ENCODE assay signal across 17 mouse cellular contexts in genomic region chr13:103149415-103149814, GRCm38 (mm10).
"Had no signal": no experiment of that assay in that cellular context is flagged by ENCODE, and none has a peak within 500 bp of the region (broad histone marks: within the 10 kb centered on the region; RNA-seq: fewer than 3 reads in every experiment).

No protein-coding gene starts in this region.

- H3K27me3 ChIP-seq: liver, embryonic 15.5 days; lung, embryonic 15.5 days; megakaryocyte, embryonic 14.5 days; midbrain, embryonic 12.5 days; neural tube, embryonic 12.5 days; stomach, embryonic 15.5 days had no signal

- H3K27ac ChIP-seq: liver, embryonic 15.5 days; lung, embryonic 15.5 days; macrophage; midbrain, embryonic 12.5 days; neural tube, embryonic 12.5 days; stomach, embryonic 15.5 days; stomach, postnatal 0 days had no signal

- H3K9me3 ChIP-seq: liver, embryonic 15.5 days; lung, embryonic 15.5 days; megakaryocyte, embryonic 14.5 days; midbrain, embryonic 12.5 days; neural tube, embryonic 12.5 days; stomach, embryonic 15.5 days had no signal

- H3K4me3 ChIP-seq: liver, embryonic 15.5 days; lung, embryonic 15.5 days; megakaryocyte, embryonic 14.5 days; midbrain, embryonic 12.5 days; neural tube, embryonic 12.5 days; stomach, embryonic 15.5 days had no signal

- H3K9ac ChIP-seq: liver, embryonic 15.5 days; liver, postnatal 0 days; lung, embryonic 15.5 days; midbrain, embryonic 12.5 days; neural tube, embryonic 12.5 days; stomach, embryonic 15.5 days had no signal

- ATAC-seq: liver, postnatal 0 days; lung, postnatal 0 days had no signal

- H3K4me2 ChIP-seq: liver, embryonic 15.5 days; lung, embryonic 15.5 days; midbrain, embryonic 12.5 days; neural tube, embryonic 12.5 days; stomach, embryonic 15.5 days had no signal

- DNase-seq: liver, postnatal 0 days; lung, adult 2 months; lung, postnatal 14 days; lung, postnatal 36 days; right cerebral cortex, postnatal 14 days; thymus, adult 2 months; thymus, postnatal 25 days; thymus, postnatal 4 days had no signal

- H3K4me1 ChIP-seq: liver, embryonic 15.5 days; lung, embryonic 15.5 days; megakaryocyte, embryonic 14.5 days; neural tube, embryonic 12.5 days; stomach, embryonic 15.5 days had no signal

- H3K36me3 ChIP-seq: liver, embryonic 15.5 days; lung, embryonic 15.5 days; midbrain, embryonic 12.5 days; neural tube, embryonic 12.5 days; stomach, embryonic 15.5 days had no signal
